Mouse (Mus musculus) thymus, adult 2 months (tissue): ENCODE measurements around the gene Nell2.

Experiments used
- CTCF ChIP-seq: fragments of 200-500 bp; IDR thresholded peaks from 2 replicates; pipeline ENCODE4 v1.5.1; 2012; ENCODE audit warnings: mild to moderate bottlenecking, control low read depth, low read length, moderate library complexity, borderline replicate concordance; ENCODE audit not compliant: control insufficient read depth, poor library complexity, insufficient read depth; ENCODE audit errors: extremely low read depth
- POLR2A ChIP-seq: fragments of 200-500 bp; IDR thresholded peaks from 2 replicates; pipeline ENCODE4 v1.6.1; 2012; ENCODE audit warnings: mild to moderate bottlenecking, low read length, control low read depth, moderate library complexity; ENCODE audit not compliant: control insufficient read depth, poor library complexity, insufficient read depth; ENCODE audit errors: extremely low read depth

DNA sequence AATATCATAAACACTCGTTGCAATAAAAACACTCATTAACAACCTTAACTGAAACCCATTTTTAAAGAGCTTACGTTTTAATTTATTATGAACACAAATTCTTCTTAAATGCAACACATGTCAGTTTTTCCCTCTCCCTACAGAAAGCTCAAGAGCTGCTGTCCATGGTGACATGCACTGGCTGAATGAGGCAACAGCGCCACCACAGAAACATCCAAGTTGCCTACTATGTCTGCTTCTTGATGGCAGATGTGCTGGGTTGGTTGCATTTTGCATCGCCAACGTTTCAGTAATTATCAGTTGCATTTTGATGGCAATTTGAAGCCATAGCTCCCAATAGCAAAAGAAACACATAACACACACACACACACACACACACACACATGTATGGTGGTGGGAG, 2.4 kb downstream of the Nell2 start:
- TF ChIP-seq CTCF: no peak
- no peak for TF ChIP-seq POLR2A
